Mouse (Mus musculus) liver, embryonic 14.5 days (tissue): ENCODE results near the gene Dyrk3.

ENCODE experiments used
- CTCF ChIP-seq: IDR thresholded peaks from 2 replicates; pipeline ENCODE4 v1.5.1; 2016; ENCODE audit warnings: antibody characterized with exemption, low read depth, control low read depth
- EP300 ChIP-seq: IDR thresholded peaks from 2 replicates; pipeline ENCODE4 v1.6.1; 2016; ENCODE audit warnings: antibody characterized with exemption, low read depth

DNA sequence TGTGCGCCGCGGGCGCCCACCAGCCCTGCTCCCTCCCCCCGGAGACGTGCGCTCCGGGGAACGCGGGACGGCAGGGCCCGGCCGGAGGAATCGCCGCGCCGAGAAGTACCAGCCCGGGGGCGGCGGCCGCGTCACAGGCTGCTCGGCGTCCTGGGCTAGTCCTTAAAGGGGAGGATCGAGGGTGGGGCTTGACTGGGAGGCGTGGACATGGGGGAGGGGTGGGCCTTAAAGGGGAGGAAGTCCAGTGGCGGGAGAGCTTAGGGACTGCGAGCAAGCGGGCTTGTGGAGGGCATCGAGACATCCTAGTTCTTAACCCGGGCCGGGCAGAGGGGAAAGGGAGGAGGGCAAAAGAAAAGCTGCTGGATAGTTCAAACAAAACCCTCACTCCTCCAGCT, 40.4 kb downstream of the Dyrk3 start, which contains the start of gene Mapkapk2:
- TF ChIP-seq CTCF = no peak
- no peak for TF ChIP-seq EP300
